Mouse (Mus musculus) megakaryocyte-erythroid progenitor cell, adult 5 weeks (primary cell): Measurements from ENCODE around the gene Pbp2. TPM values are rescaled to one million over a fixed set of nuclear protein-coding genes. Genes with fewer than 3 reads are reported as not detected.

Experiments
- polyA plus RNA-seq: library from polyadenylated mRNA; stranded (reverse); fragments of >175 nt; gene quantifications from 2 replicates; pipeline ENCODE4 v1.2.3, GENCODE M21; 2012

The Pbp2 gene
- polyA plus RNA-seq: not detected in 2 replicates

DNA sequence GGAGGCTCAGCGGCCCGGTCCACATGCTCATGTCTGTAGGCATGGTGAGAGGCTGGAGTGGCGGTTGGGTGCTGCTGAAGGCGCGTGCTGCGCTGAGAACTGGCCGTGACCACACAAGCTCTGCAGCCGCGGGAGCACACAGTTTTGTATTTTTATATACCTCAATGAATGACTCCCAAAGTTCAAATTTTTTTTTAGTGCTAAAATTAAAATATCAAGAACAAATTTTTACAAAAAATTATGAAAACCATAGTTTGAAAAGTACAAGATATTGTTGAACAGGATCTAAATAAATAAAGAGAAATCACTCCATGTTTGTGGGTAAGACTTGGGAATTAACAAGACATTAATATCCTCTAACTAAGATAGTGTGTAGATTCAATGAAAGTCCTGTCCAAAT lies at the start of gene Pbp2:
Gene Pbp2 (minus strand): TSS at position 101 of the 400 bp plus-strand sequence.

Other genes with a start within 250 kb of the Pbp2 start
- gene Gprc5a, start 244.8 kb downstream of the Pbp2 start, polyA plus RNA-seq: 0.21 and 0.34 TPM in 2 replicates
- gene Gprc5d, start 192.1 kb downstream of the Pbp2 start, polyA plus RNA-seq: not detected in 2 replicates
- gene Fam234b, start 112.4 kb downstream of the Pbp2 start, polyA plus RNA-seq: 3.9 and 5.2 TPM in 2 replicates
- gene Hebp1, start 112.4 kb downstream of the Pbp2 start, polyA plus RNA-seq: 3.8 and 4.3 TPM in 2 replicates
- not detected in 2 replicates for gene Gsg1, start 56.1 kb downstream of the Pbp2 start, polyA plus RNA-seq
- 1.1 TPM in 2 replicates for gene Emp1, start 52.1 kb upstream of the Pbp2 start, polyA plus RNA-seq